Mouse (Mus musculus): ENCODE measurements around the gene Rps6ka1.

DNA sequence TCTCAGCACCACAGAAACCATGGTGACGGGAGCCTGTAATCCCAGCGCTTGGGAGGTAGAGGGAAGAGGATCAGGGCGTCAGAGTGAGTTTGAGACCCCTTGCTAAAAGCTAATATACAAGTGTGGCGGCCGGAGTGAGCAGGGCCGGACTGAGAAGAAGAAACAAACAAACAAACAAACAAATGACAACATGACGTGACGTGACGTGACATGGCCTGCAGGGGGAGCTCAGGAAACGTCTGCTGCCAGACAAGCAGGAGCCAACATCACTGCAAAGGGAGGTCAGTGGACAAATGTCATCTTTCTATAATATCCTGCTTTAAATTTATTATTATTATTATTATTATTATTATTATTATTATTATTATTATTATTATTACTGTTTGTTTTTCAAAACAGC lies 51.0 kb downstream of the Rps6ka1 start:
- TF ChIP-seq POLR2A (IDR thresholded peaks at IDR 0.05; ENCODE audit: borderline replicate concordance, insufficient read depth, low read length), result no peak
- peak; percentile 85 for TF ChIP-seq CTCF (IDR thresholded peaks at IDR 0.05; ENCODE audit: borderline replicate concordance, insufficient read depth, low read depth, low read length)

Measured in cerebellum, adult 2 months (tissue).